Mouse (Mus musculus) midbrain, embryonic 11.5 days (tissue): ENCODE results near the gene Sacs. TPM values are rescaled to one million over a fixed set of nuclear protein-coding genes. Genes with fewer than 3 reads are reported as not detected.

Experiments used
- ATAC-seq: fragments of 200-750 bp; cut with Nextera tagmentation; 2 replicates; pipeline ENCODE4 v1.8.0; 2017; ENCODE audit warnings: moderate TSS enrichment, moderate library complexity; ENCODE audit not compliant: low FRiP score
- DNase-seq: peaks from one replicate; pipeline ENCODE4 v3.0.0; 2015; ENCODE audit warnings: low spot score; ENCODE audit errors: missing footprints
- H3K27ac ChIP-seq: fragments of 300-500 bp; sonication (generic); 2 replicates; pipeline ENCODE4 v1.5.1; 2014; ENCODE audit warnings: low read depth, low read length
- H3K27me3 ChIP-seq: fragments of 300-500 bp; sonication (generic); 2 replicates; pipeline ENCODE4 v1.6.1; 2014; ENCODE audit warnings: mild to moderate bottlenecking, low read length, moderate library complexity, mixed read lengths; ENCODE audit not compliant: control insufficient read depth, insufficient read depth
- H3K36me3 ChIP-seq: fragments of 300-500 bp; sonication (generic); 2 replicates; pipeline ENCODE4 v1.6.1; 2014; ENCODE audit warnings: mild to moderate bottlenecking, low read length, moderate library complexity, mixed read lengths; ENCODE audit not compliant: control insufficient read depth, insufficient read depth
- H3K4me1 ChIP-seq: fragments of 300-500 bp; sonication (generic); 2 replicates; pipeline ENCODE4 v1.6.1; 2014; ENCODE audit warnings: low read length; ENCODE audit not compliant: control insufficient read depth, insufficient read depth
- H3K4me2 ChIP-seq: fragments of 300-500 bp; sonication (generic); 2 replicates; pipeline ENCODE4 v1.6.1; 2014; ENCODE audit warnings: mild to moderate bottlenecking, moderate library complexity
- H3K4me3 ChIP-seq: fragments of 300-500 bp; sonication (generic); 2 replicates; pipeline ENCODE4 v1.5.1; 2014; ENCODE audit warnings: low read depth, low read length
- H3K9ac ChIP-seq: fragments of 300-500 bp; sonication (generic); 2 replicates; pipeline ENCODE4 v1.6.1; 2014; ENCODE audit warnings: low read length
- H3K9me3 ChIP-seq: fragments of 300-500 bp; sonication (generic); 2 replicates; pipeline ENCODE4 v1.6.1; 2016; ENCODE audit warnings: low read length; ENCODE audit not compliant: control insufficient read depth
- WGBS: fragments of 180-500 bp; shearing (Covaris S2); extraction: QIAGEN DNeasy Blood & Tissue Kit; methylation state at CpG from one replicate; pipeline ENCODE4 v1.1.7; 2014; 5-methylcytosine and 5-hydroxymethylcytosine counted together
- polyA plus RNA-seq: library from polyadenylated mRNA; unstranded; fragments of >200 nt; fragmentation: Nextera tagmentation; extraction: Ambion mirVana; gene quantifications from 2 replicates; pipeline ENCODE4 v1.2.1, GENCODE M21; 2014

The Sacs gene
- polyA plus RNA-seq, 1 experiment from 2014 or later: 5.2 TPM

DNA sequence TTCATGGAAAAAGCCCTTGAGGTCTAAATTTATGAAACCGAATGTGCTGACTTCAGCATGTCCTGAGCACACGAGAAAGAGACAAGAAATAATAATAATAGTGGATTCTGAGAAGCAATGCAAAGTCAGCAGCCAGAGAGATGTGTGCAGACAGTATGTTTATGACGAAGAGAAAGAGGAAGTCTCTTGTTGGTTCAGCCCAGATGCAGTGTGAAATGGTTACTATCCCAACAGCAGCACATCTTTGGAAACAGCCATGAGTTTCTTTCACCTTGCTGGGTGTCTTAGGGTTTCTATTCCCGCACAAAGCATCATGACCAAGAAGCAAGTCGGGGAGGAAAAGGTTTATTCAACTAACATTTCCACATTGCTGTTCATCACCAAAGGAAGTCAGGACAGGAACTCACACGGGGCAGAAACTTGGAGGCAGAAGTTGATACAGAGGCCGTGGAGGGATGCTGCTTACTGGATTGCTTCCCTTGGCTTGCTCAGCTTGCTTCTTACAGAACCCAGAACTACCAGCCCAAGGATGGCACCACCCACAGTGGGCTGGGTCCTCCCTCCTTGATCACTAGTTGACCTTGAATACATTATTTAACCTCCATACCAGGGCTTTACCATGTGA is 140.5 kb downstream of the Sacs start:
- ATAC-seq: no peak

DNA sequence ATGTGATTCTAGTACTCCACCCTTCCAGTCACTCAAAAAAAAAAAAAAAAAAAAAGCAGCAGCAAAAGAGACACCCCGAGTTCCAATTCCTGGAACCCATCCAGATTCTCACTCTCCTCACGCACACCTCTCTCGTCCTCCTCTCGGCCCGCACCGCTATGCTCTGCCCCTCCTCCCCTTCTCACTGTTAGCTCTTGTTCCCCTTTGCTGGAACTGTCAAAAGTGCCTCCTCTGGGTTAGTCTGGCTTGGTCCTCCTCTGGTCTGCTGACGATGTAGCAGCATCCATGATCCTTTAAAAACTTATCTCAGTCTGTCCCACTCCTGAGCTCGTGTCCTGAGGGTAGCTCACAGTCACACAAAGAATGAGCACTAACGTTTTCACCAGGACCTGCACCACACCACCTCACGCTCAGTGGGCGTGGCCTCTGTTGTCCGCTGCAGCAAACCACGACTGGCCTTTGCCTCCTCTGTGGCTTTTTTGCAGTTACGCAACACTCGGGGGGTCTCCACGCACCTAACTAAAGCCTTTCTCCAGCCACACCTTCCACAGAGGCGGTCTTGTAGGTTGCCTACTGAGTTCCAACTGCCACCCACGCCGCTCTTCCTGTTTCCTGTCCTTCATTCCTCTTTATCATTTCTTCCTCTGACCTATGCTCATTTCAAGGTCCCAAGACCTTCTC is 150.5 kb downstream of the Sacs start:
- Histone ChIP-seq H3K4me1 (no peaks in the 10 kb centered on the region), H3K9ac (no peak overlapping the region), H3K27me3 (no peaks in the 10 kb centered on the region), H3K9me3 (no peaks in the 10 kb centered on the region), H3K27ac (no peak overlapping the region), H3K36me3 (no peaks in the 10 kb centered on the region), H3K4me2 (no peak overlapping the region), H3K4me3 (no peak overlapping the region)
- ATAC-seq (no peak), DNase-seq (no peak)
- 71% methylated on average over 19 of the region's 19 CpGs for WGBS

More for the DNA sequence above, 140.5 kb downstream of the Sacs start:
- H3K36me3 ChIP-seq: no peaks in the 10 kb centered on the region
- 91% methylated on average over 7 of the region's 7 CpGs for WGBS
- DNase-seq: no peak
- H3K4me3 ChIP-seq: no peak overlapping the region
- H3K9ac ChIP-seq: no peak overlapping the region
- no peaks in the 10 kb centered on the region for H3K9me3 ChIP-seq
- no peak overlapping the region for H3K27ac ChIP-seq
- peaks cover 16% of the 10 kb centered on the region for H3K27me3 ChIP-seq
- H3K4me2 ChIP-seq: no peak overlapping the region
- peaks cover 2% of the 10 kb centered on the region; the same call in 1 of the 2 replicates for H3K4me1 ChIP-seq

Other genes with a start within 250 kb of the Sacs start
- gene Tnfrsf19, start 92.0 kb upstream of the Sacs start, polyA plus RNA-seq: 74.8 and 81.2 TPM in 2 replicates
- gene Sgcg, start 120.0 kb downstream of the Sacs start, polyA plus RNA-seq: not detected in 2 replicates
- gene Arl11, start 171.3 kb downstream of the Sacs start, polyA plus RNA-seq: 0.23 and 0.57 TPM in 2 replicates
- gene Ebpl, start 222.0 kb downstream of the Sacs start, polyA plus RNA-seq: 9.8 and 10.6 TPM in 2 replicates